Mouse (Mus musculus): ENCODE measurements at regions not wholly inside any gene's neighbourhood (a gene's known extent, or its start where the extent isn't known, plus 50 kb on each side); places are given as distances from the start of the nearest gene placed in this dataset.

- Histone ChIP-seq H3K27me3 (replicated peaks) (no peaks in the 10 kb centered on the region), H3K4me3 (no peak overlapping the region), H3K9ac (no peak overlapping the region), H3K4me2 (no peak overlapping the region), H3K36me3 (no peaks in the 10 kb centered on the region), H3K27ac (replicated peaks) (no peak overlapping the region), H3K9me3 (no peaks in the 10 kb centered on the region), H3K4me1 (no peaks in the 10 kb centered on the region)
- ATAC-seq (ENCODE audit: extremely low read depth, insufficient number of reproducible peaks, low FRiP score, low TSS enrichment) = no peak
- WGBS = 60% methylated on average over 5 of the region's 5 CpGs
Observed at GRCm38 (mm10) chr5:47446305-47447028, 536.5 kb upstream of the Slit2 start.

- Histone ChIP-seq H3K27ac (replicated peaks) (no peak overlapping the region), H3K4me1 (no peaks in the 10 kb centered on the region), H3K27me3 (replicated peaks) (no peaks in the 10 kb centered on the region), H3K9me3 (peaks cover 7% of the 10 kb centered on the region; the same call in 1 of the 2 replicates), H3K4me3 (no peak overlapping the region), H3K36me3 (no peaks in the 10 kb centered on the region), H3K9ac (no peak overlapping the region), H3K4me2 (no peak overlapping the region)
- no peak for ATAC-seq (ENCODE audit: extremely low read depth, insufficient number of reproducible peaks, low FRiP score, low TSS enrichment)
- WGBS = 83% methylated on average over 4 of the region's 4 CpGs
Observed at GRCm38 (mm10) chr5:47464848-47465247, 518.1 kb upstream of the Slit2 start.

GRCm38 (mm10) chr5:47469394-47469793 lies 513.5 kb upstream of the Slit2 start:
- Histone ChIP-seq H3K4me3 (no peak overlapping the region), H3K9me3 (peaks cover 7% of the 10 kb centered on the region; the same call in 1 of the 2 replicates), H3K27me3 (replicated peaks) (no peaks in the 10 kb centered on the region), H3K4me1 (peaks cover 5% of the 10 kb centered on the region; the same call in 1 of the 2 replicates), H3K36me3 (no peaks in the 10 kb centered on the region), H3K27ac (replicated peaks) (no peak overlapping the region), H3K4me2 (no peak overlapping the region), H3K9ac (no peak overlapping the region)
- 57% methylated on average over 5 of the region's 5 CpGs for WGBS
- ATAC-seq (ENCODE audit: extremely low read depth, insufficient number of reproducible peaks, low FRiP score, low TSS enrichment) = no peak

GRCm38 (mm10) chr5:47472027-47472825 lies 510.7 kb upstream of the Slit2 start:
- no peak overlapping the region for H3K27ac ChIP-seq (replicated peaks)
- WGBS = 67% methylated on average over 7 of the region's 7 CpGs
- peaks cover 5% of the 10 kb centered on the region; the same call in 1 of the 2 replicates for H3K4me1 ChIP-seq
- H3K4me2 ChIP-seq = no peak overlapping the region
- no peaks in the 10 kb centered on the region for H3K27me3 ChIP-seq (replicated peaks)
- no peak overlapping the region for H3K9ac ChIP-seq
- no peak overlapping the region for H3K4me3 ChIP-seq
- peaks cover 4% of the 10 kb centered on the region; the same call in 1 of the 2 replicates for H3K9me3 ChIP-seq
- H3K36me3 ChIP-seq = no peaks in the 10 kb centered on the region
- ATAC-seq (ENCODE audit: extremely low read depth, insufficient number of reproducible peaks, low FRiP score, low TSS enrichment) = no peak

GRCm38 (mm10) chr5:47479908-47480307 lies 503.0 kb upstream of the Slit2 start:
- no peak overlapping the region for H3K9ac ChIP-seq
- no peaks in the 10 kb centered on the region for H3K9me3 ChIP-seq
- no peak overlapping the region for H3K4me3 ChIP-seq
- no peaks in the 10 kb centered on the region for H3K4me1 ChIP-seq
- H3K27ac ChIP-seq (replicated peaks) = no peak overlapping the region
- no peaks in the 10 kb centered on the region for H3K36me3 ChIP-seq
- ATAC-seq (ENCODE audit: extremely low read depth, insufficient number of reproducible peaks, low FRiP score, low TSS enrichment) = no peak
- no peaks in the 10 kb centered on the region for H3K27me3 ChIP-seq (replicated peaks)
- H3K4me2 ChIP-seq = no peak overlapping the region

- 43% methylated on average over 3 of the region's 3 CpGs for WGBS
- Histone ChIP-seq H3K4me2 (no peak overlapping the region), H3K4me1 (no peaks in the 10 kb centered on the region), H3K4me3 (no peak overlapping the region), H3K27ac (replicated peaks) (no peak overlapping the region), H3K36me3 (no peaks in the 10 kb centered on the region), H3K9ac (no peak overlapping the region), H3K9me3 (no peaks in the 10 kb centered on the region), H3K27me3 (replicated peaks) (no peaks in the 10 kb centered on the region)
- no peak for ATAC-seq (ENCODE audit: extremely low read depth, insufficient number of reproducible peaks, low FRiP score, low TSS enrichment)
Observed at GRCm38 (mm10) chr5:47496218-47496617, 486.7 kb upstream of the Slit2 start.

- no peaks in the 10 kb centered on the region for H3K9me3 ChIP-seq
- no peak overlapping the region for H3K4me3 ChIP-seq
- no peak overlapping the region for H3K9ac ChIP-seq
- H3K27me3 ChIP-seq (replicated peaks) = no peaks in the 10 kb centered on the region
- WGBS = 65% methylated on average over 4 of the region's 4 CpGs
- no peak overlapping the region for H3K27ac ChIP-seq (replicated peaks)
- no peaks in the 10 kb centered on the region for H3K36me3 ChIP-seq
- no peak overlapping the region for H3K4me2 ChIP-seq
- no peak for ATAC-seq (ENCODE audit: extremely low read depth, insufficient number of reproducible peaks, low FRiP score, low TSS enrichment)
- H3K4me1 ChIP-seq = no peaks in the 10 kb centered on the region
Observed at GRCm38 (mm10) chr5:47502764-47503416, 480.0 kb upstream of the Slit2 start.

- Histone ChIP-seq H3K4me3 (no peak overlapping the region), H3K9ac (no peak overlapping the region), H3K27me3 (replicated peaks) (no peaks in the 10 kb centered on the region), H3K4me1 (no peaks in the 10 kb centered on the region), H3K9me3 (no peaks in the 10 kb centered on the region), H3K36me3 (no peaks in the 10 kb centered on the region), H3K4me2 (no peak overlapping the region), H3K27ac (replicated peaks) (no peak overlapping the region)
- no peak for ATAC-seq (ENCODE audit: extremely low read depth, insufficient number of reproducible peaks, low FRiP score, low TSS enrichment)
- WGBS = 79% methylated on average over 4 of the region's 4 CpGs
Observed at GRCm38 (mm10) chr5:47508689-47509301, 474.1 kb upstream of the Slit2 start.

- H3K4me2 ChIP-seq = no peak overlapping the region
- WGBS = 75% methylated on average over 4 of the region's 4 CpGs
- H3K27me3 ChIP-seq (replicated peaks) = no peaks in the 10 kb centered on the region
- ATAC-seq (ENCODE audit: extremely low read depth, insufficient number of reproducible peaks, low FRiP score, low TSS enrichment) = no peak
- H3K9me3 ChIP-seq = no peaks in the 10 kb centered on the region
- no peak overlapping the region for H3K4me3 ChIP-seq
- H3K27ac ChIP-seq (replicated peaks) = no peak overlapping the region
- no peaks in the 10 kb centered on the region for H3K4me1 ChIP-seq
- H3K36me3 ChIP-seq = no peaks in the 10 kb centered on the region
- no peak overlapping the region for H3K9ac ChIP-seq
Observed at GRCm38 (mm10) chr5:47522161-47522942, 460.6 kb upstream of the Slit2 start.

GRCm38 (mm10) chr5:47528671-47529070 lies 454.3 kb upstream of the Slit2 start:
- H3K4me2 ChIP-seq = no peak overlapping the region
- H3K36me3 ChIP-seq = no peaks in the 10 kb centered on the region
- H3K4me3 ChIP-seq = no peak overlapping the region
- no peaks in the 10 kb centered on the region for H3K4me1 ChIP-seq
- no peak for ATAC-seq (ENCODE audit: extremely low read depth, insufficient number of reproducible peaks, low FRiP score, low TSS enrichment)
- H3K27me3 ChIP-seq (replicated peaks) = no peaks in the 10 kb centered on the region
- no peak overlapping the region for H3K9ac ChIP-seq
- WGBS = 79% methylated on average over 7 of the region's 7 CpGs
- H3K9me3 ChIP-seq = no peaks in the 10 kb centered on the region
- H3K27ac ChIP-seq (replicated peaks) = no peak overlapping the region

GRCm38 (mm10) chr5:47537532-47537931 lies 445.4 kb upstream of the Slit2 start:
- H3K4me3 ChIP-seq = no peak overlapping the region
- H3K4me1 ChIP-seq = peaks cover 4% of the 10 kb centered on the region; the same call in 1 of the 2 replicates
- H3K27ac ChIP-seq (replicated peaks) = no peak overlapping the region
- no peaks in the 10 kb centered on the region for H3K27me3 ChIP-seq (replicated peaks)
- H3K9ac ChIP-seq = no peak overlapping the region
- H3K36me3 ChIP-seq = no peaks in the 10 kb centered on the region
- H3K4me2 ChIP-seq = no peak overlapping the region
- no peak for ATAC-seq (ENCODE audit: extremely low read depth, insufficient number of reproducible peaks, low FRiP score, low TSS enrichment)
- no peaks in the 10 kb centered on the region for H3K9me3 ChIP-seq

All from heart, embryonic 13.5 days (tissue).